Mouse (Mus musculus) liver, embryonic 14.5 days (tissue): ENCODE results near the gene Rab26. TPM values are rescaled to one million over a fixed set of nuclear protein-coding genes. Genes with fewer than 3 reads are reported as not detected.

Source experiments
- ATAC-seq: fragments of 200-750 bp; cut with Nextera tagmentation; 2 replicates; pipeline ENCODE4 v1.8.0; 2017; ENCODE audit warnings: moderate number of reproducible peaks, mild to moderate bottlenecking, moderate library complexity; ENCODE audit not compliant: insufficient read depth
- DNase-seq, 3 experiments: peaks; one replicate each; pipeline ENCODE4 v3.0.0-alpha.2; 2012 to 2013; ENCODE audit warnings: low read depth in 3 of 3, low spot score in 3 of 3
- H3K27ac ChIP-seq: fragments of 300-500 bp; sonication (generic); 2 replicates; pipeline ENCODE4 v1.5.1; 2014; ENCODE audit warnings: moderate library complexity, mild to moderate bottlenecking, control low read depth, inconsistent platforms
- H3K27me3 ChIP-seq: fragments of 300-500 bp; sonication (generic); 2 replicates; pipeline ENCODE4 v1.6.1; 2014; ENCODE audit warnings: mild to moderate bottlenecking, low read length, moderate library complexity; ENCODE audit not compliant: control insufficient read depth, insufficient read depth
- H3K36me3 ChIP-seq: fragments of 300-500 bp; sonication (generic); replicated peaks from 2 replicates; pipeline ENCODE4 v1.6.1; 2014; ENCODE audit warnings: low read depth; ENCODE audit not compliant: control insufficient read depth, insufficient read depth
- H3K4me1 ChIP-seq, 2 experiments: fragments of 200-500 bp in 1 of 2; fragments of 300-500 bp in 1 of 2; sonication (generic) in 1 of 2; replicated peaks; 2 replicates each; pipeline ENCODE4 v1.6.1; 2012 to 2014; ENCODE audit warnings: antibody characterized with exemption in 1 of 2, inconsistent platforms in 1 of 2, low read length in 1 of 2; ENCODE audit not compliant: control insufficient read depth in 2 of 2, insufficient read depth in 2 of 2
- H3K4me2 ChIP-seq: fragments of 300-500 bp; sonication (generic); 2 replicates; pipeline ENCODE4 v1.6.1; 2014; ENCODE audit warnings: low read depth, mild to moderate bottlenecking, control low read depth, moderate library complexity
- H3K4me3 ChIP-seq, 2 experiments: fragments of 200-500 bp in 1 of 2; fragments of 300-500 bp in 1 of 2; sonication (generic) in 1 of 2; 2 replicates each; pipeline ENCODE4 v1.5.1; 2012 to 2014; ENCODE audit warnings: low read depth in 2 of 2, low read length in 2 of 2, mild to moderate bottlenecking in 2 of 2, control low read depth in 1 of 2, inconsistent platforms in 1 of 2, moderate library complexity in 1 of 2; ENCODE audit not compliant: insufficient read depth in 1 of 2
- H3K9ac ChIP-seq: fragments of 300-500 bp; sonication (generic); replicated peaks from 2 replicates; pipeline ENCODE4 v1.6.1; 2014; ENCODE audit warnings: mild to moderate bottlenecking, control low read depth, moderate library complexity
- H3K9me3 ChIP-seq: fragments of 300-500 bp; sonication (generic); 2 replicates; pipeline ENCODE4 v1.6.1; 2016; ENCODE audit warnings: low read length, mixed read lengths; ENCODE audit not compliant: control insufficient read depth
- CTCF ChIP-seq: IDR thresholded peaks from 2 replicates; pipeline ENCODE4 v1.5.1; 2016; ENCODE audit warnings: antibody characterized with exemption, low read depth, control low read depth
- EP300 ChIP-seq: IDR thresholded peaks from 2 replicates; pipeline ENCODE4 v1.6.1; 2016; ENCODE audit warnings: antibody characterized with exemption, low read depth
- WGBS: fragments of 180-500 bp; shearing (Covaris S2); extraction: QIAGEN DNeasy Blood & Tissue Kit; methylation state at CpG from one replicate; pipeline ENCODE4 v1.1.7; 2014; ENCODE audit not compliant: insufficient replicate concordance; 5-methylcytosine and 5-hydroxymethylcytosine counted together
- polyA plus RNA-seq, 2 experiments: library from polyadenylated mRNA; depleted of rRNA in 1 of 2; stranded (reverse) in 1 of 2; unstranded in 1 of 2; fragments of >200 nt; fragmentation: Nextera tagmentation in 1 of 2; extraction: Ambion mirVana in 1 of 2; gene quantifications; 2 replicates each; pipeline versions ENCODE4 v1.2.1 to v1.2.3; 2012 to 2014

The Rab26 gene
- polyA plus RNA-seq, 2 experiments, result 0.21 to 0.95 TPM

DNA sequence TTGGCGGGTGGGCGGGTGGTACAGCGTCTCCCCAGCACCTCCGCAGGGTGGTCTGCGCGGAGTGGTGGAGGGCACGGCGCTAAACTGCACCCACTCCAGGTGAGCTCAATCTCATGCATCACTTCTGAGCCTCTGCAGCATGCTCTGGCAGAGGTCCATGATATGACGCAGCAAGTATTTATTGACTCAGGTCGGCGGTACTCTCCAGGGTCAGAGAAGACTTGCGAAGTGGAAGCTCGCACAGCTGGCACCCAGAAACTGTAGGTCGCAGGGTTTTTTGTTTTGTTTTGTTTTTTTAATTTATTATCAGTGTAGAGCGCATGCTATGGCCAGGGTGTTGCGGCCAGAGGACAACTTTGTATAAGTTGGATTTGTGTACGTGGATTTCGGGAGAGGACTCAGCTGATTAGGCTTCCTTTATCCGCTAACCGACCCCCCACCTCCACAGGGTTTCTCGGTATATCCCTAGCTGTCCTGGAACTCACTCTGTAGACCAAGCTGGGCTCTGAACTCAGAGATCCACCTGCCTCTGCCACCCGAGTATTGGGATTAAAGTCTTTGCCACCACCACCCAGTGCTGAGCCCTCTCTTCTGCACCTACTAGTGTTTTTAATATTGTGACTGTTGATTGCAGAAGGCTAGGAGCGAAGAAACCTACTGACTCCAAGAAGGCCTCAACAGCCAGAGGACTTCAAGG, 15.1 kb upstream of the Rab26 start:
- DNase-seq (peak in 2 of 3 experiments; percentile 60 to 67), ATAC-seq (peak; percentile 39)
- H3K4me2 ChIP-seq, result peak overlapping the region; percentile 91
- peak overlapping the region; percentile 84 for H3K27ac ChIP-seq
- peaks cover 12 to 17% of the 10 kb centered on the region in 2 experiments for H3K4me1 ChIP-seq
- WGBS, result 1% methylated on average over 23 of the region's 23 CpGs
- H3K9me3 ChIP-seq, result no peaks in the 10 kb centered on the region
- H3K27me3 ChIP-seq, result no peaks in the 10 kb centered on the region
- H3K4me3 ChIP-seq, result peak overlapping the region; percentile 67 to 80
- TF ChIP-seq CTCF (no peak), EP300 (no peak)
- H3K9ac ChIP-seq, result peak overlapping the region; percentile 73
- no peaks in the 10 kb centered on the region for H3K36me3 ChIP-seq

DNA sequence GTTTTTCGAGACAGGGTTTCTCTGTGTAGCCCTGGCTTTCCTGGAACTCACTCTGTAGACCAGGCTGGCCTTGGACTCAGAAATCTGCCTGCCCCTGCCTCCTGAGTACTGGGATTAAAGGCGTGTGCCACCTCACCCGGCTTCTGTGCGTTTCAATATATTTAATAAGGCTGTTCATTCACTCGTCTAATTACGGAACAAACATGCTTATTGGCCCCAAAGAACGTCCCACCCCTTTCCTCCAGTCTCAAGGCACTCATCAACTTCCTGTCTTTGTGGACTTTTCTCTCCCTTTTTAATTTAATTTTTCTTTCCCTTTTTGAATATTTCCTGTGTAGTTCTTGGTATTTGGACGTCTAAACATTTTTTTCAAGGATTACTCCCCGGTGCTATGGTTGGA, 14.4 kb upstream of the Rab26 start:
- Histone ChIP-seq H3K4me1 (peaks cover 12 to 17% of the 10 kb centered on the region in 2 experiments), H3K4me2 (peak overlapping the region; percentile 91), H3K36me3 (no peaks in the 10 kb centered on the region), H3K27ac (peak overlapping the region; percentile 84), H3K9me3 (no peaks in the 10 kb centered on the region), H3K27me3 (no peaks in the 10 kb centered on the region), H3K4me3 (peak overlapping the region in 1 of 2 experiments; percentile 67; a peak in 2 of 4 replicates), H3K9ac (peak overlapping the region; percentile 73)
- ATAC-seq (no peak), DNase-seq (no peak)
- WGBS, result 12% methylated on average over 9 of the region's 9 CpGs
- TF ChIP-seq EP300, result no peak
- TF ChIP-seq CTCF, result no peak

- Histone ChIP-seq H3K27me3 (no peaks in the 10 kb centered on the region), H3K4me2 (no peak overlapping the region), H3K9me3 (no peaks in the 10 kb centered on the region), H3K9ac (no peak overlapping the region), H3K36me3 (no peaks in the 10 kb centered on the region), H3K4me1 (peaks cover 12 to 14% of the 10 kb centered on the region in 2 experiments), H3K4me3 (no peak overlapping the region), H3K27ac (no peak overlapping the region)
- no peak for DNase-seq
- TF ChIP-seq CTCF (no peak), EP300 (no peak)
- ATAC-seq, result no peak
- WGBS, result 64% methylated on average over 3 of the region's 3 CpGs
Measured at GRCm38 (mm10) chr17:24546234-24546633, 12.2 kb upstream of the Rab26 start.

- H3K4me2 ChIP-seq, result no peak overlapping the region
- H3K36me3 ChIP-seq, result no peaks in the 10 kb centered on the region
- H3K9me3 ChIP-seq, result no peaks in the 10 kb centered on the region
- H3K4me1 ChIP-seq, result peaks cover 5 to 7% of the 10 kb centered on the region in 2 experiments; a peak in 3 of 4 replicates
- H3K4me3 ChIP-seq, result no peak overlapping the region
- H3K9ac ChIP-seq, result no peak overlapping the region
- 73% methylated on average over 2 of the region's 2 CpGs for WGBS
- H3K27ac ChIP-seq, result no peak overlapping the region
- H3K27me3 ChIP-seq, result no peaks in the 10 kb centered on the region
- no peak for DNase-seq
- ATAC-seq, result no peak
- TF ChIP-seq EP300, result no peak
- TF ChIP-seq CTCF, result peak; percentile 5; the same call in 1 of the 2 replicates
Measured at GRCm38 (mm10) chr17:24545247-24545646, 11.2 kb upstream of the Rab26 start.

DNA sequence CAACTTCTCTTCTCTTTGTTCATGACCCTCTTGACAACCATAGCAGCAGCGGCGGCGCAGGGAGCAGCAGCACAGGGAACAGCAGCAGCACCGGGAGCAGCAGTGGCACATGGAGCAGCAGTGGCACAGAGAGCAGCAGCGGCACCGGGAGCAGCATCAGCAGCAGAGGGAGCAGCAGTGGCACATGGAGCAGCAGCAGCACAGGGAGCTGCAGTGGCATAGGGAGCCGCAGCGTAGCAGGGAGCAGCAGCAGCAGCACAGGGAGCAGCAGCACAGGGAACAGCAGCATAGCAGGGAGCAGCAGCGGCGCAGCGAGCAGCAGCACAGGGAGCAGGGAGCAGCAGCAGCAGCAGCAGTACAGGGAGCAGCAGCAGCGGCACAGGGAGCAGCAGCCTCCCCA, 10.6 kb upstream of the Rab26 start:
- no peak overlapping the region for H3K4me2 ChIP-seq
- H3K4me1 ChIP-seq, result peaks cover 5 to 7% of the 10 kb centered on the region in 2 experiments; a peak in 3 of 4 replicates
- no peaks in the 10 kb centered on the region for H3K27me3 ChIP-seq
- H3K36me3 ChIP-seq, result no peaks in the 10 kb centered on the region
- H3K9me3 ChIP-seq, result no peaks in the 10 kb centered on the region
- H3K27ac ChIP-seq, result no peak overlapping the region
- TF ChIP-seq EP300 (no peak), CTCF (no peak)
- H3K9ac ChIP-seq, result no peak overlapping the region
- no peak for ATAC-seq
- H3K4me3 ChIP-seq, result no peak overlapping the region
- 32% methylated on average over 12 of the region's 12 CpGs for WGBS
- DNase-seq, result no peak
